Mouse (Mus musculus) limb, embryonic 13.5 days (tissue): ENCODE measurements around the gene Fam172a. TPM values are rescaled to one million over a fixed set of nuclear protein-coding genes. Genes with fewer than 3 reads are reported as not detected.
A peak's percentile ranks its signal among the peaks of the same experiment; 100 is the strongest.

Experiments used
- ATAC-seq: fragments of 200-750 bp; cut with Nextera tagmentation; 2 replicates; pipeline ENCODE4 v1.8.0; 2017; ENCODE audit warnings: low read depth, moderate number of reproducible peaks, moderate TSS enrichment; ENCODE audit not compliant: low FRiP score
- H3K27ac ChIP-seq: fragments of 300-500 bp; sonication (generic); 2 replicates; pipeline ENCODE4 v1.5.1; 2015; ENCODE audit warnings: inconsistent platforms, mild to moderate bottlenecking, moderate library complexity
- H3K27me3 ChIP-seq: fragments of 300-500 bp; sonication (generic); 2 replicates; pipeline ENCODE4 v1.6.1; 2015; ENCODE audit warnings: mild to moderate bottlenecking, inconsistent platforms
- H3K36me3 ChIP-seq: fragments of 300-500 bp; sonication (generic); 2 replicates; pipeline ENCODE4 v1.6.1; 2015; ENCODE audit warnings: inconsistent platforms, mild to moderate bottlenecking, moderate library complexity
- H3K4me1 ChIP-seq: fragments of 300-500 bp; sonication (generic); 2 replicates; pipeline ENCODE4 v1.6.1; 2015; ENCODE audit warnings: inconsistent platforms
- H3K4me2 ChIP-seq: fragments of 300-500 bp; sonication (generic); replicated peaks from 2 replicates; pipeline ENCODE4 v1.6.1; 2015; ENCODE audit warnings: inconsistent platforms, mild to moderate bottlenecking, moderate library complexity
- H3K4me3 ChIP-seq: fragments of 300-500 bp; sonication (generic); 2 replicates; pipeline ENCODE4 v1.5.1; 2015; ENCODE audit warnings: moderate library complexity, mild to moderate bottlenecking, inconsistent platforms
- H3K9ac ChIP-seq: fragments of 300-500 bp; sonication (generic); 2 replicates; pipeline ENCODE4 v1.6.1; 2015; ENCODE audit warnings: mild to moderate bottlenecking, inconsistent platforms
- H3K9me3 ChIP-seq: fragments of 300-500 bp; sonication (generic); 2 replicates; pipeline ENCODE4 v1.6.1; 2016; ENCODE audit warnings: inconsistent platforms
- WGBS: fragments of 180-500 bp; shearing (Covaris S2); methylation state at CpG from one replicate; pipeline ENCODE4 v1.1.7; 2015; 5-methylcytosine and 5-hydroxymethylcytosine counted together
- polyA plus RNA-seq: library from polyadenylated mRNA; unstranded; fragments of >200 nt; fragmentation: Nextera tagmentation; extraction: Ambion mirVana; gene quantifications from 2 replicates; pipeline ENCODE4 v1.2.1, GENCODE M21; 2015

Fam172a gene
- polyA plus RNA-seq, 1 experiment from 2014 or later: 32.5 TPM

- no peak overlapping the region for H3K27ac ChIP-seq
- H3K36me3 ChIP-seq: no peaks in the 10 kb centered on the region
- 26% methylated on average over 5 of the region's 5 CpGs for WGBS
- no peaks in the 10 kb centered on the region for H3K4me1 ChIP-seq
- H3K9me3 ChIP-seq: no peaks in the 10 kb centered on the region
- no peak overlapping the region for H3K4me3 ChIP-seq
- no peaks in the 10 kb centered on the region for H3K27me3 ChIP-seq
- H3K4me2 ChIP-seq: no peak overlapping the region
- no peak overlapping the region for H3K9ac ChIP-seq
- ATAC-seq: no peak
Measured at GRCm38 (mm10) chr13:77982105-77982851, 280.4 kb downstream of the Fam172a start.

- WGBS: 78% methylated on average over 2 of the region's 2 CpGs
Measured at GRCm38 (mm10) chr13:77982852-77983202, 281.0 kb downstream of the Fam172a start.

GRCm38 (mm10) chr13:77991189-77991886, 289.5 kb downstream of the Fam172a start:
- Histone ChIP-seq H3K4me1 (no peaks in the 10 kb centered on the region), H3K9me3 (no peaks in the 10 kb centered on the region), H3K27ac (no peak overlapping the region), H3K4me2 (no peak overlapping the region), H3K27me3 (no peaks in the 10 kb centered on the region), H3K36me3 (no peaks in the 10 kb centered on the region), H3K9ac (no peak overlapping the region), H3K4me3 (no peak overlapping the region)
- no peak for ATAC-seq
- WGBS: 82% methylated on average over 5 of the region's 5 CpGs

More at GRCm38 (mm10) chr13:77982852-77983202, 281.0 kb downstream of the Fam172a start:
- ATAC-seq: no peak
- no peaks in the 10 kb centered on the region for H3K27me3 ChIP-seq
- H3K4me3 ChIP-seq: no peak overlapping the region
- H3K4me1 ChIP-seq: no peaks in the 10 kb centered on the region
- H3K9me3 ChIP-seq: no peaks in the 10 kb centered on the region
- H3K9ac ChIP-seq: no peak overlapping the region
- no peak overlapping the region for H3K4me2 ChIP-seq
- H3K27ac ChIP-seq: no peak overlapping the region
- no peaks in the 10 kb centered on the region for H3K36me3 ChIP-seq

GRCm38 (mm10) chr13:78004649-78005048, 302.8 kb downstream of the Fam172a start:
- Histone ChIP-seq H3K27ac (no peak overlapping the region), H3K9ac (no peak overlapping the region), H3K4me2 (no peak overlapping the region), H3K4me3 (no peak overlapping the region), H3K4me1 (no peaks in the 10 kb centered on the region), H3K27me3 (no peaks in the 10 kb centered on the region), H3K36me3 (no peaks in the 10 kb centered on the region; the same call in 1 of the 2 replicates), H3K9me3 (no peaks in the 10 kb centered on the region)
- 77% methylated on average over 4 of the region's 4 CpGs for WGBS
- ATAC-seq: no peak

- H3K9me3 ChIP-seq: no peaks in the 10 kb centered on the region
- 56% methylated on average over 3 of the region's 3 CpGs for WGBS
- H3K4me2 ChIP-seq: no peak overlapping the region
- no peaks in the 10 kb centered on the region for H3K4me1 ChIP-seq
- H3K4me3 ChIP-seq: no peak overlapping the region
- H3K9ac ChIP-seq: no peak overlapping the region
- H3K27me3 ChIP-seq: no peaks in the 10 kb centered on the region
- peaks cover 3% of the 10 kb centered on the region for H3K36me3 ChIP-seq
- H3K27ac ChIP-seq: no peak overlapping the region
- no peak for ATAC-seq
Measured at GRCm38 (mm10) chr13:78005344-78005743, 303.5 kb downstream of the Fam172a start.

- Histone ChIP-seq H3K36me3 (peaks cover 3% of the 10 kb centered on the region; the same call in 1 of the 2 replicates), H3K4me2 (no peak overlapping the region), H3K27ac (no peak overlapping the region), H3K9ac (no peak overlapping the region), H3K4me1 (no peaks in the 10 kb centered on the region), H3K27me3 (no peaks in the 10 kb centered on the region), H3K9me3 (no peaks in the 10 kb centered on the region), H3K4me3 (no peak overlapping the region)
- ATAC-seq: no peak
- 85% methylated on average over 1 of the region's 1 CpGs for WGBS
Measured at GRCm38 (mm10) chr13:78010176-78010575, 308.3 kb downstream of the Fam172a start.

- Histone ChIP-seq H3K4me2 (no peak within 1 kb of the TSS), H3K4me3 (no peak within 1 kb of the TSS), H3K9me3 (no peaks in the 10 kb centered on the region), H3K27ac (no peak within 1 kb of the TSS), H3K36me3 (no peaks in the 10 kb centered on the region; the same call in 1 of the 2 replicates), H3K27me3 (no peaks in the 10 kb centered on the region), H3K4me1 (0 out of 2 replicates have a peak, but pooled peaks cover 4% of the 10 kb centered on the region), H3K9ac (no peak within 1 kb of the TSS)
- 57% methylated on average over 15 of the region's 15 CpGs for WGBS
- ATAC-seq: peak; percentile 28; the same call in 1 of the 2 replicates
Measured at GRCm38 (mm10) chr13:78024683-78025294, 323.0 kb downstream of the Fam172a start, which contains the start of gene Pou5f2. TSS of gene Pou5f2 (plus strand) at chr13:78024902.

GRCm38 (mm10) chr13:78032821-78033220, 331.0 kb downstream of the Fam172a start:
- Histone ChIP-seq H3K4me3 (no peak overlapping the region), H3K4me1 (peaks cover 3% of the 10 kb centered on the region; the same call in 1 of the 2 replicates), H3K27ac (no peak overlapping the region), H3K9me3 (0 out of 2 replicates have a peak, but pooled peaks cover 3% of the 10 kb centered on the region), H3K4me2 (no peak overlapping the region), H3K36me3 (no peaks in the 10 kb centered on the region), H3K27me3 (no peaks in the 10 kb centered on the region), H3K9ac (no peak overlapping the region)
- 38% methylated on average over 1 of the region's 1 CpGs for WGBS
- no peak for ATAC-seq

GRCm38 (mm10) chr13:78037203-78037602, 335.4 kb downstream of the Fam172a start:
- Histone ChIP-seq H3K27me3 (no peaks in the 10 kb centered on the region), H3K4me2 (no peak overlapping the region), H3K4me1 (peaks cover 3% of the 10 kb centered on the region; the same call in 1 of the 2 replicates), H3K36me3 (no peaks in the 10 kb centered on the region), H3K9ac (no peak overlapping the region), H3K4me3 (no peak overlapping the region), H3K9me3 (no peaks in the 10 kb centered on the region), H3K27ac (no peak overlapping the region)
- 64% methylated on average over 1 of the region's 1 CpGs for WGBS
- ATAC-seq: no peak

GRCm38 (mm10) chr13:78043203-78043602, 341.4 kb downstream of the Fam172a start:
- Histone ChIP-seq H3K4me3 (no peak overlapping the region), H3K36me3 (no peaks in the 10 kb centered on the region), H3K27me3 (no peaks in the 10 kb centered on the region), H3K9me3 (no peaks in the 10 kb centered on the region), H3K9ac (no peak overlapping the region), H3K4me1 (no peaks in the 10 kb centered on the region), H3K27ac (no peak overlapping the region), H3K4me2 (no peak overlapping the region)
- no peak for ATAC-seq
- WGBS: 70% methylated on average over 6 of the region's 6 CpGs

- Histone ChIP-seq H3K27me3 (no peaks in the 10 kb centered on the region), H3K36me3 (no peaks in the 10 kb centered on the region), H3K4me1 (no peaks in the 10 kb centered on the region), H3K27ac (no peak overlapping the region), H3K4me3 (no peak overlapping the region), H3K9ac (no peak overlapping the region), H3K4me2 (no peak overlapping the region), H3K9me3 (no peaks in the 10 kb centered on the region)
- no peak for ATAC-seq
- WGBS: 9% methylated on average over 5 of the region's 5 CpGs
Measured at GRCm38 (mm10) chr13:78045116-78045515, 343.3 kb downstream of the Fam172a start.

- Histone ChIP-seq H3K9ac (no peak overlapping the region), H3K4me2 (no peak overlapping the region), H3K4me3 (no peak overlapping the region), H3K9me3 (no peaks in the 10 kb centered on the region), H3K27me3 (no peaks in the 10 kb centered on the region), H3K4me1 (no peaks in the 10 kb centered on the region), H3K36me3 (no peaks in the 10 kb centered on the region), H3K27ac (no peak overlapping the region)
- no peak for ATAC-seq
- WGBS: 82% methylated on average over 4 of the region's 4 CpGs
Measured at GRCm38 (mm10) chr13:78087751-78088150, 385.9 kb downstream of the Fam172a start.
